Mouse (Mus musculus): ENCODE data around the gene Lrba. TPM values are rescaled to one million over a fixed set of nuclear protein-coding genes. Genes with fewer than 3 reads are reported as not detected.

Lrba gene
- total RNA-seq (2014; rRNA removed; ENCODE audit: low replicate concordance) (19.5 and 22.0 TPM in 2 replicates), polyA plus RNA-seq (2015; fragmentation: Nextera tagmentation; extraction: Ambion mirVana) (1.1 and 1.6 TPM in 2 replicates)

DNA sequence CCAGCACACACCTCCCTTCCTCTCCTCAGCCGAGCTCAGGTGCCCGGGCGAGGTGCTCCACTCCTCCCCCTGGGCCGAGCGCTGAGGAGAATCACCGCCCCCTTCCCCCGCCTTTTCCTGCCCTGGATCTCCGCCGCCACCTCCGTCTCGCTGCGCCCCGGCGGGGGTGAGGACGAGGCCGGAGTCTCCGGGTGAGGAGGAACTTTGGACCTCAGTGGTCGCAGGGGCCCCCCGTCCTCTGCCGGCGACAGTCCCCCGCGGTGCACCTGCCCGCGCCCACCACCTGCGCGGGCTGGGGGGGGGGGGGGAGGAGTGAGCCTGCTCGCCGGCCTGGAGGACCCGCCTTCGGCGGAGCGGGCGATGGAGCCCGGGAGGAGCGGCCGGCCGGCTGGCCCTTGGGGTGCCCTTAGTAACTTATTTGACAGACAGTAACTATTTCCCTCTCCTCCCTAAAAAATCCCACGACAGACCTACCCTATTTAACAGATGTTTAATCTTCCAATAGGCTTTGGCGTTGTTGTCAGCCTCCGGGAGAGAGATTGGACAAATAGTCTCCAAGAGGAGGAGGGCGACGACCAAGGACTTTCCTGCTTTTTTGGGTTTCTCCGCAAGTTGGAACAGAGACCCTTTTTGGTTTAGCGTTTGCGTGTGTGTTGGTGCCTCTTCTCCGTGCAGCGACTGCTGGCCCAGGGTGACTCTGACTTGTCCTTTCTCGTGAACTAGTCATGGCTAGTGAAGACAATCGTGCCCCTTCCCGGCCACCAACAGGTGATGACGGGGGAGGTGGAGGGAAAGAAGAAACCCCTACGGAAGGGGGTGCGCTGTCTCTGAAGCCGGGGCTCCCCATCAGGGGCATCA, at the start of gene Lrba:
Lrba (plus strand) TSS at position 117 of the 858 bp plus-strand sequence.
- 1% methylated on average over 41 of the region's 55 CpGs for WGBS
- Histone ChIP-seq H3K9me3 (replicated peaks; ENCODE audit: control insufficient read depth, low read length) (no peaks in the 10 kb centered on the region), H3K27ac (ENCODE audit: low read depth) (peak within 1 kb of the TSS; percentile 76), H3K27me3 (ENCODE audit: control insufficient read depth, insufficient read depth, low read length) (0 out of 2 replicates have a peak, but pooled peaks cover 5% of the 10 kb centered on the region), H3K9ac (replicated peaks; ENCODE audit: low read depth, low read length) (peak within 1 kb of the TSS; percentile 75), H3K36me3 (replicated peaks; ENCODE audit: control insufficient read depth, insufficient read depth, low read length) (no peaks in the 10 kb centered on the region), H3K4me2 (ENCODE audit: low read depth, low read length) (peak within 1 kb of the TSS; percentile 92), H3K4me1 (ENCODE audit: control insufficient read depth, insufficient read depth) (0 out of 2 replicates have a peak, but pooled peaks cover 5% of the 10 kb centered on the region), H3K4me3 (ENCODE audit: low read depth, low read length) (peak within 1 kb of the TSS; percentile 79)
- TF ChIP-seq EP300 (IDR thresholded peaks at IDR 0.05; ENCODE audit: low read depth) (no peak), CTCF (IDR thresholded peaks at IDR 0.05; ENCODE audit: low read depth) (no peak)
- peak; percentile 45 for DNase-seq (ENCODE audit: low spot score)
- peak; percentile 80 for ATAC-seq (ENCODE audit: insufficient read depth, low read depth)

DNA sequence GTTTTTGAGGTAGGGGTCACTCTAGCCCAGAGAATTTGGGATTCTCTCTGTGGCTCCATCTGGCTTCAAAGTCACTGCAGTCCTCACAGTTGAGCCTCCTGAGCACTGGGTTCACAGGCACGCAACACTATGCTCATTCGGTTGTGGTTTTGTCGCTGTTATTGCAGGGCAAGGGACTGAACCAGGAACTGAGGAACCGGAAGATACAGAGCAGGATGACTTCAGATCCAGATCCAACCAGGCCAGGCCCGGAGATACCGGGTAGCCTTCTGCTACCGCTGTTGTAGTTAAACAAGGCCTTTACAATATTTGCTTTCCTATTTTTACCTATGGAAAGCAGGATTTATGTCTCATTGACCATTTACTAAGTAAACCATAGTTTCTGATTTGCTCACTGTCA, 44.8 kb upstream of the Lrba start:
- DNase-seq (ENCODE audit: low spot score) (no peak), ATAC-seq (ENCODE audit: insufficient read depth, low read depth) (no peak)
- H3K4me2 ChIP-seq (ENCODE audit: low read depth, low read length), result no peak overlapping the region
- 85% methylated on average over 7 of the region's 7 CpGs for WGBS
- TF ChIP-seq EP300 (IDR thresholded peaks at IDR 0.05; ENCODE audit: low read depth) (no peak), CTCF (IDR thresholded peaks at IDR 0.05; ENCODE audit: low read depth) (no peak)
- H3K9ac ChIP-seq (replicated peaks; ENCODE audit: low read depth, low read length), result no peak overlapping the region
- H3K36me3 ChIP-seq (replicated peaks; ENCODE audit: control insufficient read depth, insufficient read depth, low read length), result no peaks in the 10 kb centered on the region
- no peaks in the 10 kb centered on the region for H3K27me3 ChIP-seq (ENCODE audit: control insufficient read depth, insufficient read depth, low read length)
- H3K4me1 ChIP-seq (ENCODE audit: control insufficient read depth, insufficient read depth), result no peaks in the 10 kb centered on the region
- H3K4me3 ChIP-seq (ENCODE audit: low read depth, low read length), result no peak overlapping the region
- H3K9me3 ChIP-seq (replicated peaks; ENCODE audit: control insufficient read depth, low read length), result no peaks in the 10 kb centered on the region
- no peak overlapping the region for H3K27ac ChIP-seq (ENCODE audit: low read depth)

DNA sequence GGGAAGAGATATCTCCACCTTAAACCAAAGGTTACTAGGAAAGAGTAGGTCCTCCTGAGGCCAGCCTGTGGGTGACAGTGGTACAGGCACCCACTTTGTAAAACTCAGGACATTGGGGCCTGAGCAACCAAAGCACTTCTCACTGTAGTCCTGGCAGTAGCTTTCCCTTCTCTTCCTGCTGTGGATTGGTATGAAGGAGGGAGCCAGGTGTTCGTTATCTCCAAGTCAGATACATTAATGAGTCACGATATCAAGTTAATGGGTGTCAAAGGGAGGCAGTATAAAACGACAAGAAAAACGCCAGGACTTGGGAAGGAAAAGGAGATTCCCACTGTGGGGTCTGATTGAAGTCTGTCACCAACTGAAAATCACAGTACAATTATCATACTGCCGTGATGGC, 43.4 kb upstream of the Lrba start:
- no peaks in the 10 kb centered on the region for H3K27me3 ChIP-seq (ENCODE audit: control insufficient read depth, insufficient read depth, low read length)
- TF ChIP-seq CTCF (IDR thresholded peaks at IDR 0.05; ENCODE audit: low read depth) (no peak), EP300 (IDR thresholded peaks at IDR 0.05; ENCODE audit: low read depth) (no peak)
- no peak overlapping the region for H3K4me3 ChIP-seq (ENCODE audit: low read depth, low read length)
- 47% methylated on average over 5 of the region's 5 CpGs for WGBS
- no peaks in the 10 kb centered on the region for H3K4me1 ChIP-seq (ENCODE audit: control insufficient read depth, insufficient read depth)
- no peaks in the 10 kb centered on the region for H3K9me3 ChIP-seq (replicated peaks; ENCODE audit: control insufficient read depth, low read length)
- ATAC-seq (ENCODE audit: insufficient read depth, low read depth), result no peak
- DNase-seq (ENCODE audit: low spot score), result no peak
- no peaks in the 10 kb centered on the region for H3K36me3 ChIP-seq (replicated peaks; ENCODE audit: control insufficient read depth, insufficient read depth, low read length)
- no peak overlapping the region for H3K9ac ChIP-seq (replicated peaks; ENCODE audit: low read depth, low read length)
- no peak overlapping the region for H3K27ac ChIP-seq (ENCODE audit: low read depth)
- H3K4me2 ChIP-seq (ENCODE audit: low read depth, low read length), result no peak overlapping the region

- ATAC-seq (ENCODE audit: insufficient read depth, low read depth) (no peak), DNase-seq (ENCODE audit: low spot score) (no peak)
- H3K4me3 ChIP-seq (ENCODE audit: low read depth, low read length), result no peak overlapping the region
- H3K36me3 ChIP-seq (replicated peaks; ENCODE audit: control insufficient read depth, insufficient read depth, low read length), result no peaks in the 10 kb centered on the region
- TF ChIP-seq EP300 (IDR thresholded peaks at IDR 0.05; ENCODE audit: low read depth) (no peak), CTCF (IDR thresholded peaks at IDR 0.05; ENCODE audit: low read depth) (no peak)
- H3K4me1 ChIP-seq (ENCODE audit: control insufficient read depth, insufficient read depth), result no peaks in the 10 kb centered on the region
- H3K27ac ChIP-seq (ENCODE audit: low read depth), result no peak overlapping the region
- 80% methylated on average over 7 of the region's 7 CpGs for WGBS
- no peaks in the 10 kb centered on the region for H3K9me3 ChIP-seq (replicated peaks; ENCODE audit: control insufficient read depth, low read length)
- no peaks in the 10 kb centered on the region for H3K27me3 ChIP-seq (ENCODE audit: control insufficient read depth, insufficient read depth, low read length)
- H3K9ac ChIP-seq (replicated peaks; ENCODE audit: low read depth, low read length), result no peak overlapping the region
- H3K4me2 ChIP-seq (ENCODE audit: low read depth, low read length), result no peak overlapping the region
Observed at GRCm38 (mm10) chr3:86184546-86184945, 39.9 kb upstream of the Lrba start.

GRCm38 (mm10) chr3:86187736-86188389, 36.6 kb upstream of the Lrba start:
- no peak overlapping the region for H3K27ac ChIP-seq (ENCODE audit: low read depth)
- no peaks in the 10 kb centered on the region for H3K27me3 ChIP-seq (ENCODE audit: control insufficient read depth, insufficient read depth, low read length)
- H3K4me3 ChIP-seq (ENCODE audit: low read depth, low read length), result no peak overlapping the region
- no peaks in the 10 kb centered on the region for H3K9me3 ChIP-seq (replicated peaks; ENCODE audit: control insufficient read depth, low read length)
- H3K4me1 ChIP-seq (ENCODE audit: control insufficient read depth, insufficient read depth), result no peaks in the 10 kb centered on the region
- no peaks in the 10 kb centered on the region for H3K36me3 ChIP-seq (replicated peaks; ENCODE audit: control insufficient read depth, insufficient read depth, low read length)
- no peak overlapping the region for H3K4me2 ChIP-seq (ENCODE audit: low read depth, low read length)
- H3K9ac ChIP-seq (replicated peaks; ENCODE audit: low read depth, low read length), result no peak overlapping the region
- ATAC-seq (ENCODE audit: insufficient read depth, low read depth) (no peak), DNase-seq (ENCODE audit: low spot score) (no peak)
- WGBS, result 80% methylated on average over 5 of the region's 5 CpGs
- TF ChIP-seq EP300 (IDR thresholded peaks at IDR 0.05; ENCODE audit: low read depth), result no peak
- no peak for TF ChIP-seq CTCF (IDR thresholded peaks at IDR 0.05; ENCODE audit: low read depth)

Measured in heart, postnatal 0 days (tissue).